Mouse (Mus musculus): Measurements from ENCODE around the gene Pih1h3b. TPM values are rescaled to one million over a fixed set of nuclear protein-coding genes. Genes with fewer than 3 reads are reported as not detected.

The Pih1h3b gene
- polyA plus RNA-seq (2014; fragmentation: Nextera tagmentation; extraction: Ambion mirVana) = not detected in 2 replicates

DNA sequence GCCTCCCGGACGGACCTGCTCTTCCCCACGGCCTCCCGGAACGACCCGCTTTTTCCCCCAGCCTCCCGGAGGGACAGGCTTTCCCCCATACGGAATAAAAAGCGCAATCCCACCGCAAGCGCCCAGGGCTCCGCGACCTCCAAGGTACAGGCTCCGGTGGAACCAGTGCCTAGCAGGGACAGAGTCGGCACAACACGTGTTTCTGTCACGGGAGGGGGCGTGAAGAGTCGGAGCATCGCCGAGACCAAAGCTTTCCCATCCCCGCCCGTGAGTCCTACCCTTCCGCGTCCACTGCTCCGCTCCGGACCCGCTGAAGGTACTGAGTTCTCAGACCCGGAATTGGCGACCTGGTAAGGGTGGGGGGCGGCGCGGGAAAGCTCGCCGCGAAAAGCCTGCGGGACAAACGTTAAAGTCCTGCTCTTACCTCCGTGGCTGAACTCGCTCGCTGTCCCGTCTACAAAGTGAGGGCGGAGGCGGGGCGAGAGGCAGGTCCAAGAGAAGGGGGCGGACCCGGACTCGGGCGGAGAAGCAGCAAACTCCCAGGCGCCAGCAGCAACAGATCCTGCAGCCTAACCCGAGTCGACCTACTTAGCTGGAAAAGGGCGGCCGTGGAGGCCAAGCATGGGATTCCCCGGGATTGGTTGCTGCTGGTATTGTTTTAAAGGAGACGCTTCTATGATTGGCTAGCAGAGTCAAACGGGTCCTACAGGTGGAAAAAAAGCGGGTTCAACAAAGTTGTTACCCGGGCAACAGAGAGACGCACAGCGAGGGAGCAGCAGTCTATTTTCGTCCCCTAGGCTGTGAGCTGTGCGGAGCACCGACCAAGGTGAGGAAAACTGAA is at the start of gene Pih1h3b, which contains the start of gene Nup62cl:
Gene Pih1h3b (plus strand): TSS at position 745 of the 841 bp plus-strand sequence.
Gene Nup62cl (minus strand): TSS at position 578 of the 841 bp plus-strand sequence.
- Histone ChIP-seq H3K27me3 (ENCODE audit: control insufficient read depth, insufficient read depth, low read length) (0 out of 2 replicates have a peak, but pooled peaks cover 3% of the 10 kb centered on the region), H3K4me3 (ENCODE audit: low read depth, low read length) (peak within 1 kb of the TSS; percentile 31), H3K36me3 (ENCODE audit: control insufficient read depth, insufficient read depth, low read length) (no peaks in the 10 kb centered on the region), H3K9ac (replicated peaks; ENCODE audit: low read depth, low read length) (no peak within 1 kb of the TSS), H3K4me1 (ENCODE audit: control insufficient read depth, insufficient read depth, low read length) (no peaks in the 10 kb centered on the region), H3K4me2 (replicated peaks; ENCODE audit: low read depth, low read length) (peak within 1 kb of the TSS; percentile 40), H3K27ac (ENCODE audit: low read length) (no peak within 1 kb of the TSS), H3K9me3 (ENCODE audit: control insufficient read depth, low read depth, low read length) (peaks cover 8% of the 10 kb centered on the region; the same call in 1 of the 2 replicates)
- 27% methylated on average over 64 of the region's 64 CpGs for WGBS
- ATAC-seq (ENCODE audit: insufficient number of reproducible peaks, insufficient read depth, low FRiP score, low read depth) = peak; percentile 74; the same call in 1 of the 2 replicates

DNA sequence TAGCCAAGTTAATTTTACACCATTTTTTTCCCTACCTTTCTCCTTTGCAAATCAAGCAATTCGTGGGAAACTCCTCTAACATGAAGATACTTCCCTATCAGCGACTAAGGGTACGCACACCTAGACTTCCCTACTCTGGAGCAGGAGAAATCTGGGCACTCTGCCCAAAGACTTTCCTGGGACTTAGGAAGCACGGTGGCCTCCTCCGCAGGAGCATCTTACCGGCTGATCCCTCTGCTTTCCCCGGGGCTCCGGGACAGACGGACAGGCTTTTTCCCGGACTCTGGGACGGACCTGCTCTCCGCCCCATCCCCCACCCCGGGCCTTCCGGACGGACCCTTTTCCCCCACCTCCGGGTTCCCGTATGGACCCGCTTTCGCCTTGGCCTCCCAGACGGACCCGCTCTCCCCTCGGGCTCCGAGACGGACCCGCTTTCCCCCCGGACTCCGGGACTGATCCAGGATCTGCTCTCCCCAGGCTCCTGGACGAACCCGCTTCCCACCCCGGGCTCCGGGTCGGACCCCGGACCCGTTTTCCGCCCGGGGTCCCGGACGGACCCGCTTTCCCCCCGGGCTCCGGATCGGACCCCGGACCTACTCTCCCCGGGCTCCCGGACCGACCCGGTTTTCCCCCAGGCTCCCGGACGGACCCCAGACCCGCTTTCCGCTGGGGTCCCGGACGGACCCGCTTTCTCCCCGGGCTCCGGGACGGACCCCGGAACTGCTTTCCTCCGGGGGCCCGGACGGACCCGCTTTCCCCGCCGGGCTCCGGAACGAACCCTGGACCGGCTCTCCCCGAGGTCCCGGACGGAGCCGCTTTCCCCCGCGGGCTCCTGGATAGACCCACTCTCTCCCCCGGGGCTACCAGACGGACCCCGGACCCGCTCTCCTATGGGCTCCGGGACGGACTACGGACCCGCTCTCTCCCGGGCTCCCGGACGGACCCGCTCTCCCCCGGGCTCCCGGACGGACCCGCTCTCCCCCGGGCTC is 1.5 kb upstream of the Pih1h3b start:
- 0 out of 2 replicates have a peak, but pooled peaks cover 3% of the 10 kb centered on the region for H3K27me3 ChIP-seq (ENCODE audit: control insufficient read depth, insufficient read depth, low read length)
- 27% methylated on average over 89 of the region's 90 CpGs for WGBS
- H3K36me3 ChIP-seq (ENCODE audit: control insufficient read depth, insufficient read depth, low read length) = no peaks in the 10 kb centered on the region
- H3K4me1 ChIP-seq (ENCODE audit: control insufficient read depth, insufficient read depth, low read length) = no peaks in the 10 kb centered on the region
- ATAC-seq (ENCODE audit: insufficient number of reproducible peaks, insufficient read depth, low FRiP score, low read depth) = no peak
- H3K9me3 ChIP-seq (ENCODE audit: control insufficient read depth, low read depth, low read length) = peaks cover 8% of the 10 kb centered on the region; the same call in 1 of the 2 replicates
- H3K4me2 ChIP-seq (replicated peaks; ENCODE audit: low read depth, low read length) = peak overlapping the region; percentile 40
- H3K9ac ChIP-seq (replicated peaks; ENCODE audit: low read depth, low read length) = no peak overlapping the region
- H3K4me3 ChIP-seq (ENCODE audit: low read depth, low read length) = peak overlapping the region; percentile 31
- no peak overlapping the region for H3K27ac ChIP-seq (ENCODE audit: low read length)

DNA sequence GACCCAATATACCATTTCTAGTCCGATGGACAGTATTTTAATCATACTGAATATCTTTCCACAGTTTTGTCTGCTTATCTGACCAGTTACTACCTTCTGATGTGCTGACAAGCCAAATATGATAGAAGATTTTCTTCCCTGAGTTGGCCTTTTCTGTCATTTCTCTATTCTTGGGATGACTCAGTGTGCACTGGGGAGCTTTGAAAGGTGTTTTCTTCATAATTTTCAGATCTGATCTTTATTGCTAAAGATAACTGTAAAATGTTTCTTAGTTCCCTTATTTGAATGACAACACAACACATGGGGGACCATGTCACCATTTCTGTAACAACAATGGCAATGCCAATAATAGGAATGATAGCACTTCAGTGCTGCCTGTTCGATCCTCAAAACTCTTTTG is 19.9 kb downstream of the Pih1h3b start:
- no peak for ATAC-seq (ENCODE audit: insufficient number of reproducible peaks, insufficient read depth, low FRiP score, low read depth)
- no peaks in the 10 kb centered on the region for H3K27me3 ChIP-seq (ENCODE audit: control insufficient read depth, insufficient read depth, low read length)
- H3K4me3 ChIP-seq (ENCODE audit: low read depth, low read length) = no peak overlapping the region
- no peak overlapping the region for H3K9ac ChIP-seq (replicated peaks; ENCODE audit: low read depth, low read length)
- H3K36me3 ChIP-seq (ENCODE audit: control insufficient read depth, insufficient read depth, low read length) = no peaks in the 10 kb centered on the region
- no peak overlapping the region for H3K4me2 ChIP-seq (replicated peaks; ENCODE audit: low read depth, low read length)
- 89% methylated on average over 2 of the region's 2 CpGs for WGBS
- H3K27ac ChIP-seq (ENCODE audit: low read length) = no peak overlapping the region
- H3K9me3 ChIP-seq (ENCODE audit: control insufficient read depth, low read depth, low read length) = no peaks in the 10 kb centered on the region
- no peaks in the 10 kb centered on the region for H3K4me1 ChIP-seq (ENCODE audit: control insufficient read depth, insufficient read depth, low read length)

DNA sequence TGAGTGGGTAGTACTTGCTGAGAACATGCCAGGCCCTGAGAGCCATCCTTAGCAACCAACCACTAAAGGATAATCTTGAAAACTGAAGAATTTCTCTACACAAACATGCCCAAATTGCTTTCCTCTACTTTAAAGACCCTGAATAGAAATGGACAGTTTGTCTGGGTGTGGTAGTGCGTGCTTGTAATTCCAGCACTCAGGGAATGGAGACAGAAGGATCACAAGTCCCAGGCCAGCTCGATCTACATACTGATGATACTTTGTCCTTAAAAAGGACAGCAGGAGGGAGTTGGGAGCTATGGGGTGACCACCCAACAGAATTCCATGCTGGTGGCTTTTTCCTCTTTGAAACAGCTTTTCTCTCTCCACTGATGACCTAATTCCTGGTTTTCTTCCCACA is 31.4 kb downstream of the Pih1h3b start:
- Histone ChIP-seq H3K4me2 (replicated peaks; ENCODE audit: low read depth, low read length) (no peak overlapping the region), H3K9ac (replicated peaks; ENCODE audit: low read depth, low read length) (no peak overlapping the region), H3K9me3 (ENCODE audit: control insufficient read depth, low read depth, low read length) (no peaks in the 10 kb centered on the region), H3K36me3 (ENCODE audit: control insufficient read depth, insufficient read depth, low read length) (no peaks in the 10 kb centered on the region), H3K27me3 (ENCODE audit: control insufficient read depth, insufficient read depth, low read length) (no peaks in the 10 kb centered on the region), H3K4me1 (ENCODE audit: control insufficient read depth, insufficient read depth, low read length) (no peaks in the 10 kb centered on the region), H3K27ac (ENCODE audit: low read length) (no peak overlapping the region), H3K4me3 (ENCODE audit: low read depth, low read length) (no peak overlapping the region)
- ATAC-seq (ENCODE audit: insufficient number of reproducible peaks, insufficient read depth, low FRiP score, low read depth) = no peak
- 76% methylated on average over 2 of the region's 2 CpGs for WGBS

Other genes starting within 250 kb of the Pih1h3b start
- gene Morc4, start 191.2 kb upstream of the Pih1h3b start, polyA plus RNA-seq (2014; fragmentation: Nextera tagmentation; extraction: Ambion mirVana) = 17.2 and 19.1 TPM in 2 replicates
- 7.8 and 8.6 TPM in 2 replicates for gene Rbm41, start 64.3 kb upstream of the Pih1h3b start, polyA plus RNA-seq (2014; fragmentation: Nextera tagmentation; extraction: Ambion mirVana)
- gene Nup62cl, start 167 bp upstream of the Pih1h3b start, polyA plus RNA-seq (2014; fragmentation: Nextera tagmentation; extraction: Ambion mirVana) = 1.6 and 2.0 TPM in 2 replicates